Mouse (Mus musculus) liver, embryonic 15.5 days (tissue): ENCODE results near the gene Acbd6. TPM values are rescaled to one million over a fixed set of nuclear protein-coding genes. Genes with fewer than 3 reads are reported as not detected.
A peak's percentile ranks its signal among the peaks of the same experiment; 100 is the strongest.

Experiments used
- ATAC-seq: fragments of 200-750 bp; cut with Nextera tagmentation; 2 replicates; pipeline ENCODE4 v1.8.0; 2017; ENCODE audit warnings: moderate number of reproducible peaks, mild to moderate bottlenecking, moderate library complexity; ENCODE audit not compliant: insufficient read depth
- H3K27ac ChIP-seq: fragments of 300-500 bp; sonication (generic); replicated peaks from 2 replicates; pipeline ENCODE4 v1.5.1; 2015; ENCODE audit warnings: mild to moderate bottlenecking, inconsistent platforms
- H3K27me3 ChIP-seq: fragments of 300-500 bp; sonication (generic); 2 replicates; pipeline ENCODE4 v1.6.1; 2015; ENCODE audit warnings: mild to moderate bottlenecking, inconsistent platforms
- H3K36me3 ChIP-seq: fragments of 300-500 bp; sonication (generic); replicated peaks from 2 replicates; pipeline ENCODE4 v1.6.1; 2015; ENCODE audit warnings: moderate library complexity, mild to moderate bottlenecking, inconsistent platforms
- H3K4me1 ChIP-seq: fragments of 300-500 bp; sonication (generic); replicated peaks from 2 replicates; pipeline ENCODE4 v1.6.1; 2015; ENCODE audit warnings: inconsistent platforms
- H3K4me2 ChIP-seq: fragments of 300-500 bp; sonication (generic); 2 replicates; pipeline ENCODE4 v1.6.1; 2015; ENCODE audit warnings: moderate library complexity, mild to moderate bottlenecking, inconsistent platforms
- H3K4me3 ChIP-seq: fragments of 300-500 bp; sonication (generic); replicated peaks from 2 replicates; pipeline ENCODE4 v1.5.1; 2015; ENCODE audit warnings: mild to moderate bottlenecking, inconsistent platforms
- H3K9ac ChIP-seq: fragments of 300-500 bp; sonication (generic); 2 replicates; pipeline ENCODE4 v1.6.1; 2015; ENCODE audit warnings: moderate library complexity, mild to moderate bottlenecking, inconsistent platforms
- H3K9me3 ChIP-seq: fragments of 300-500 bp; sonication (generic); replicated peaks from 2 replicates; pipeline ENCODE4 v1.6.1; 2016; ENCODE audit warnings: inconsistent platforms
- WGBS: fragments of 180-500 bp; shearing (Covaris S2); methylation state at CpG from one replicate; pipeline ENCODE4 v1.1.7; 2015; ENCODE audit warnings: mixed read lengths; ENCODE audit not compliant: insufficient replicate concordance; 5-methylcytosine and 5-hydroxymethylcytosine counted together
- polyA plus RNA-seq: library from polyadenylated mRNA; unstranded; fragments of >200 nt; fragmentation: Nextera tagmentation; extraction: Ambion mirVana; gene quantifications from 2 replicates; pipeline ENCODE4 v1.2.1, GENCODE M21; 2015

The Acbd6 gene
- polyA plus RNA-seq, 1 experiment from 2014 or later = 37.2 TPM

DNA sequence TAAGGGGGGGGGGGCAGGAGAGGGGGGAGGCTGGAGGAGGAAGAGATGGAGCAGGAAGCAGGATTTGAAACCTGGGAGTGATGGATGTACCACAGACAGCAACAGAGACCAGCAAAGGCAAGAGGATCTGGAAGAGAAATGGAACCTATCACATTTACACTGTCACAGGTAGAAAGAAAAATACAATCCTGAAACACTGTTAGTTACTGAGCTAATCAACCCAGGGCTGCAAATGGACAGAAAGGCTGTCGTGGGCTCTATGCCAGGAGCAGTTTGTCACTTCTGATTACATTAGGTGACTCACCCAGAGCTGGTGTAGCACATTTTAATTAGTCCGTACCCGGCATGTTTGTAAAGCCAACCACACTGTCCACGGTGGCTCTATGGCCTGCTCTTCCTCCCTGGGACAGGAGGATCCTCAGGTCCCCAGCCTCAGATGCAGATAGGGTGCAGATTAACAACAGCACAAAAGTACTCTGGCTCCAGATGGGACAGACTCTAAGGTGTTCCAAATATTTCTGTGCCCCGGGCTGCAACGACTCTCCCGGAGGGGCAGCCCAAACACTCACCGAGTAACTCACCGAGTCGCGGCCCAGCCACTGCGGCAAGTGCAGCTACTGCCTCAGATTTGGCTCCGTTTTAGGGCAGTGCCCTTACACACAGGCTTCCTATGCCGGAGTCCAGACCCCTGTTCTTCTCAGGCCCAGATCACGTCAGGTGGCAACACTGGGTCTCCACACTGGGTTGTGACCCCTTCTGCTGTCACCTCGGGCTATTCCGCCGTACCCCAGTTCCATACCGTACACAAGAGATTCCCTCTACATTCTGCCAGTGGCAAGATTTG is 28.6 kb upstream of the Acbd6 start:
- no peak overlapping the region for H3K4me2 ChIP-seq
- WGBS = 77% methylated on average over 19 of the region's 19 CpGs
- ATAC-seq = no peak

DNA sequence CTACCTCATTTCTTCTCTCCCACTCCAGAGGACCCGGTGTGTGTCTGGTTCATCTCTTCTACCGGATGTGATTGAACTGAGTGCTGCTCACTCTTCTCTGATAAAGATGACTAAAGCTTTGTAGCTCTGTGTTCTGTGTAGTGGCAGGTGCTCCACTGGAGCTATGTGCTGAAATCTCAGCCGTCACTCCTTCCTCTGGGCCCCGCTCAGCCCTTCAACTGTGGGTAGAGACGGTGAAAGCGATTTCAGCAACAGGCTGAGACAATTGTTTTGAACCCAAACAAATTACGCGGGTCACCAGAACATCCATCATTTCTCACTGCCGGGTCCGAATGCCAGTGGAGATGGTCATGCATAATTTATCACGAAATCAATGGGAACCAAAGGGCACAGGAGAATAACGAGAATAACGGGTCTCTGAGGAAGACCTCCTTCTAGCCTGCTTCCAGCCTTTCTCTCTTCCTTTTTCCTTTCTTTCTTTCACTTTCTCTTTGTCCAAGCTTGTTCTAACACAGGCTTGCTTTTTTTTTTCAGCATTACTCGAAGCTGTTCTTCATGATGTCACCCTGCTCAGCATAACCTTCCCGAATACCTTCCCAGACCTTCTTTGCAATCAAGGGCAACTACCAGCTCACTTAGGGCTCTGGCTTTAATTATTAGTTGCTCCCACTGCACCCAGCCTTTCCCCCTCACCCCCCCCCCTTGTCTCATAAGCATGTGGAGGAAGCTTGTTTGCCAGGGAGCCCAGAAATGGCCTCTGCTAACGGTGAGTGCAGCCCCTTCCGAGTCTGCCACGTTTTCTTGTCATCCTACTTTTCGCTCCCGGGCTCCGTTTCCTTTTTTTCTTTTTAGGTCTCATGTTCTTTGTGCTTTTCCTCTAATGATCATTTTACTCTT is 27.1 kb upstream of the Acbd6 start:
- H3K27me3 ChIP-seq = peaks cover 19% of the 10 kb centered on the region
- ATAC-seq = no peak
- H3K9ac ChIP-seq = no peak overlapping the region
- no peak overlapping the region for H3K27ac ChIP-seq
- H3K4me3 ChIP-seq = no peak overlapping the region
- no peaks in the 10 kb centered on the region for H3K36me3 ChIP-seq
- WGBS = 65% methylated on average over 21 of the region's 21 CpGs
- no peaks in the 10 kb centered on the region for H3K9me3 ChIP-seq
- H3K4me2 ChIP-seq = no peak overlapping the region
- H3K4me1 ChIP-seq = no peaks in the 10 kb centered on the region

More for the DNA sequence above, 28.6 kb upstream of the Acbd6 start:
- Histone ChIP-seq H3K4me3 (no peak overlapping the region), H3K9ac (no peak overlapping the region), H3K4me1 (no peaks in the 10 kb centered on the region), H3K36me3 (no peaks in the 10 kb centered on the region), H3K27ac (no peak overlapping the region), H3K27me3 (peaks cover 20% of the 10 kb centered on the region), H3K9me3 (no peaks in the 10 kb centered on the region)

- Histone ChIP-seq H3K9me3 (no peaks in the 10 kb centered on the region), H3K9ac (no peak overlapping the region), H3K4me3 (no peak overlapping the region), H3K27me3 (peaks cover 7% of the 10 kb centered on the region), H3K27ac (no peak overlapping the region), H3K4me2 (no peak overlapping the region), H3K36me3 (no peaks in the 10 kb centered on the region), H3K4me1 (no peaks in the 10 kb centered on the region)
- 76% methylated on average over 5 of the region's 5 CpGs for WGBS
- ATAC-seq = no peak
These were observed 25.5 kb upstream of the Acbd6 start for GRCm38 (mm10) chr1:155532396-155532795.

DNA sequence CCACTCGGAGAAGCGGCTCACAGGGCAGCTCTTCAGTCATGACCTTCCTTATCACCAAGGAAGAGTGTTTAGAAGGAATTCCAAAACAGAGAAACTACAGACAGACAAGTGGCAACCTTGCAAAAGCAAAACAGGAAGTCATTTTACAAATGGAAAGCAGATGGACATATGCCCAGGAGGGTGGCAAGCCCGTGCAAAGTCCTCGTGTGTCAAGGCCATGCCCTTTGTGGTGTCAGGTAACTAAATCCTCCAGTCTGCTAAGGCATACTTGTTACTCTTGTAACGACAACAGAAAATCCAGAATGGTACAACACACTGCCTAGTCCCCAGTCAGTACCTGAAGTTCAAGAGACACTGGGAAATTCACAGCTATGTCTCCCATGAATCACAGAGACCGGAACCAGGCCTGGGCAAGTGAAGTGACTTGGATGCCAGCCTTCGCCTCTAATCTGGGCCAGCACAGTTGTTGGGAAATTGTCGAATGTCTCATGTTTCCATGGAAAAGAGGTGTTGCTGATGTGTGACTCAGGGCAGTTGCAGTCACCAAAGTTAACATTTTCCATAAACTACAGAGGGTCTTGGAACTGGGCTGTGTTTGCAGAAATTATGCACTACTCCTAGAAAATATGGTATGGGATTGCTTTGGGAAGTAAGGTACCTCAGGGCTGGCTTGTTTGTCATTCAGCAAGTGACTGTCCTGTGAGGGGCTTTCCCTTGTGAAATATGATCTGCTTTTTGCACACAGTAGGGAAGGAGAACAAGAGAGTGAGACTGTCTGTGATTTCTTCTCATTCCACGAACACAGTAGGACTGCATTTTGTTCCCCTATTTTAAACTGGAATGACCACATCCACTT is 24.9 kb upstream of the Acbd6 start:
- Histone ChIP-seq H3K4me2 (no peak overlapping the region), H3K4me1 (no peaks in the 10 kb centered on the region), H3K27me3 (peaks cover 1% of the 10 kb centered on the region), H3K27ac (no peak overlapping the region), H3K4me3 (no peak overlapping the region), H3K36me3 (no peaks in the 10 kb centered on the region), H3K9me3 (no peaks in the 10 kb centered on the region), H3K9ac (no peak overlapping the region)
- no peak for ATAC-seq
- 59% methylated on average over 9 of the region's 9 CpGs for WGBS

DNA sequence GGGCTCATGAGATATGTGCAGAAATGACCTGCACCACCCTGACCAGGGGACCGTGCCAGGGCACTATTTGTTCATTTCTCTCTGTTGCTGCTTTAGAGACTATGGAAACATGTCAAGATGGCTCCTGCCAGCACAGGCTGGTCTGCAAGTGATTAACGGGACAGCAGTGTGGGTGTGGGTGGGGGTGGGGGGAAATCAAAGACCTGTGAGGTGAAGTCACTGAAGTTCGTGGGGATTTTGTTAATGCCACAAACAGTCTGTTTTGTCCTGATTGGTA is 24.3 kb upstream of the Acbd6 start:
- Histone ChIP-seq H3K9ac (no peak overlapping the region), H3K4me2 (no peak overlapping the region), H3K9me3 (no peaks in the 10 kb centered on the region), H3K4me1 (no peaks in the 10 kb centered on the region), H3K36me3 (no peaks in the 10 kb centered on the region), H3K27me3 (no peaks in the 10 kb centered on the region), H3K27ac (no peak overlapping the region), H3K4me3 (no peak overlapping the region)
- ATAC-seq = no peak
- 58% methylated on average over 3 of the region's 3 CpGs for WGBS

DNA sequence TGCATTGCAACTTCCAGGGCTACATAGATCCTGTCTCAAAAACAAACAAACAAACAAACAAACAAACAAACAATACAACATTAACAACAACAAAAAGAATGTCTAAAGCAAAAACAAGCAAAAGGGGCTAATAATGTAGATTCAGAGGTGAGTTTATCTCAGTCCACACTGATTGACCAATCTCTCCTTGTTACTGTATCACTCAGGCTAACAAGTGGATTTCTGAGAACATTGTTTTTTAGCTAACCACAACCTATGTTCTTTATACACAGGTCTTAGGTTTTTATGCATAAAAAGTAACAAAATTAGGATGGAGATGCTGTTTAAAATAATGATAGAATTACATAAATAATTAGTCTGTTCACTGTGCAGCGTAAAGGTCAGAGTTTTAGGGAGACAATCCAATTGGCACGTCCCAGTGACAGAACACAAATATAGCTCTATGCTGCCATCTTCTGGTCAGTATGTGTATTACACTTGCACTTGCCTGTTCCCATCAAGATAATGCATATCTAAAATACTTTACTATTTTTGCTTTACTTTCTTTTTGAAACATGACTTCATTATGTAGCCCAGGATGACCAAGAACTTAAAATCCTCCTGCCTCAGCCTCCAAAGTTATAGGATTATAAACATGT is 20.8 kb upstream of the Acbd6 start:
- WGBS = 12% methylated on average over 2 of the region's 2 CpGs
- Histone ChIP-seq H3K27ac (no peak overlapping the region), H3K9me3 (no peaks in the 10 kb centered on the region), H3K4me2 (no peak overlapping the region), H3K36me3 (no peaks in the 10 kb centered on the region), H3K4me1 (no peaks in the 10 kb centered on the region), H3K9ac (no peak overlapping the region), H3K27me3 (no peaks in the 10 kb centered on the region), H3K4me3 (no peak overlapping the region)
- no peak for ATAC-seq

- Histone ChIP-seq H3K36me3 (no peaks in the 10 kb centered on the region), H3K4me1 (no peaks in the 10 kb centered on the region)
- ATAC-seq = no peak
These were observed 19.9 kb upstream of the Acbd6 start for GRCm38 (mm10) chr1:155538006-155538405.

GRCm38 (mm10) chr1:155557642-155558011 is 293 bp upstream of the Acbd6 start:
- 57% methylated on average over 9 of the region's 9 CpGs for WGBS
- Histone ChIP-seq H3K9ac (peak overlapping the region; percentile 85; the same call in 1 of the 2 replicates), H3K27ac (no peak overlapping the region), H3K4me3 (peak overlapping the region; percentile 88), H3K36me3 (no peaks in the 10 kb centered on the region), H3K4me1 (peaks cover 40% of the 10 kb centered on the region), H3K27me3 (no peaks in the 10 kb centered on the region), H3K4me2 (peak overlapping the region; percentile 85), H3K9me3 (no peaks in the 10 kb centered on the region)
- no peak for ATAC-seq

More at GRCm38 (mm10) chr1:155538006-155538405, 19.9 kb upstream of the Acbd6 start:
- Histone ChIP-seq H3K4me2 (no peak overlapping the region), H3K9ac (no peak overlapping the region), H3K27me3 (no peaks in the 10 kb centered on the region), H3K27ac (no peak overlapping the region), H3K9me3 (no peaks in the 10 kb centered on the region), H3K4me3 (no peak overlapping the region)
- WGBS = 63% methylated on average over 7 of the region's 7 CpGs

GRCm38 (mm10) chr1:155560021-155560420 is 2.1 kb downstream of the Acbd6 start:
- Histone ChIP-seq H3K36me3 (peaks cover 4% of the 10 kb centered on the region), H3K4me3 (peak overlapping the region; percentile 88), H3K9me3 (no peaks in the 10 kb centered on the region), H3K4me1 (peaks cover 43% of the 10 kb centered on the region), H3K27me3 (no peaks in the 10 kb centered on the region), H3K4me2 (peak overlapping the region; percentile 49), H3K9ac (peak overlapping the region; percentile 15; the same call in 1 of the 2 replicates), H3K27ac (no peak overlapping the region)
- 46% methylated on average over 4 of the region's 4 CpGs for WGBS
- no peak for ATAC-seq

- Histone ChIP-seq H3K4me1 (peaks cover 43% of the 10 kb centered on the region), H3K4me3 (no peak overlapping the region)
These were observed 2.8 kb downstream of the Acbd6 start for GRCm38 (mm10) chr1:155560678-155561077.

More at GRCm38 (mm10) chr1:155560678-155561077, 2.8 kb downstream of the Acbd6 start:
- H3K9ac ChIP-seq = no peak overlapping the region
- H3K9me3 ChIP-seq = no peaks in the 10 kb centered on the region
- no peak overlapping the region for H3K27ac ChIP-seq
- no peak for ATAC-seq
- WGBS = 25% methylated on average over 2 of the region's 2 CpGs
- peak overlapping the region; percentile 49 for H3K4me2 ChIP-seq
- peaks cover 9% of the 10 kb centered on the region for H3K36me3 ChIP-seq
- no peaks in the 10 kb centered on the region for H3K27me3 ChIP-seq
